Mouse (Mus musculus) small intestine, adult 2 months (tissue): ENCODE measurements at regions not wholly inside any gene's neighbourhood (a gene's known extent, or its start where the extent isn't known, plus 50 kb on each side); places are given as distances from the start of the nearest gene placed in this dataset.

Experiments
- CTCF ChIP-seq: fragments of 200-500 bp; IDR thresholded peaks from 2 replicates; pipeline ENCODE4 v1.5.1; 2012; ENCODE audit warnings: low read depth, mild to moderate bottlenecking, control low read depth, inconsistent platforms, low read length, moderate library complexity, mixed read lengths; ENCODE audit not compliant: insufficient replicate concordance, insufficient read length; ENCODE audit errors: extremely low read depth
- POLR2A ChIP-seq: fragments of 200-500 bp; IDR thresholded peaks from 2 replicates; pipeline ENCODE4 v1.6.1; 2012; ENCODE audit warnings: low read depth, mild to moderate bottlenecking, control low read depth, inconsistent platforms, low read length, moderate library complexity

GRCm38 (mm10) chr2:133387349-133387748 lies 164.6 kb upstream of the Bmp2 start:
- TF ChIP-seq POLR2A (no peak), CTCF (no peak)
